Mouse (Mus musculus) ES-E14 (cell line): Measurements from ENCODE around the gene Ogfod3. TPM values are rescaled to one million over a fixed set of nuclear protein-coding genes. Genes with fewer than 3 reads are reported as not detected.

Source experiments
- DNase-seq: peaks from one replicate; pipeline ENCODE4 v3.0.0-alpha.2; 2013; ENCODE audit warnings: low read depth, low spot score
- H3K27ac ChIP-seq: 2 replicates; pipeline ENCODE4 v1.5.1; 2012; ENCODE audit warnings: low read depth, mild to moderate bottlenecking, low read length, moderate library complexity, mixed read lengths; ENCODE audit not compliant: poor library complexity, insufficient read depth, severe bottlenecking
- H3K36me3 ChIP-seq: 2 replicates; pipeline ENCODE4 v1.6.1; 2012; ENCODE audit warnings: mild to moderate bottlenecking, low read length, moderate library complexity, mixed read lengths; ENCODE audit not compliant: control insufficient read depth, poor library complexity, insufficient read depth, severe bottlenecking
- H3K4me1 ChIP-seq, 2 experiments: fragments of 150-350 bp in 1 of 2; sonication (generic) in 1 of 2; 2 replicates each; pipeline ENCODE4 v1.6.1; 2012; ENCODE audit warnings: low read length in 2 of 2, mild to moderate bottlenecking in 1 of 2, mixed read lengths in 1 of 2; ENCODE audit not compliant: control insufficient read depth in 2 of 2, insufficient read depth in 2 of 2, poor library complexity in 1 of 2
- H3K4me3 ChIP-seq, 2 experiments: fragments of 150-350 bp in 1 of 2; sonication (generic) in 1 of 2; 2 replicates each; pipeline ENCODE4 v1.5.1; 2012; ENCODE audit warnings: low read length in 2 of 2, low read depth in 1 of 2, mild to moderate bottlenecking in 1 of 2, mixed read lengths in 1 of 2; ENCODE audit not compliant: insufficient read depth in 1 of 2, poor library complexity in 1 of 2, severe bottlenecking in 1 of 2
- H3K9ac ChIP-seq: 2 replicates; pipeline ENCODE4 v1.6.1; 2012; ENCODE audit warnings: low read depth, mild to moderate bottlenecking, low read length, mixed read lengths; ENCODE audit not compliant: poor library complexity, insufficient read depth, severe bottlenecking
- H3K9me3 ChIP-seq: fragments of 150-350 bp; sonication (generic); 2 replicates; pipeline ENCODE4 v1.6.1; 2012; ENCODE audit warnings: low read depth, mild to moderate bottlenecking, low read length; ENCODE audit not compliant: control insufficient read depth, insufficient read depth
- CHD2 ChIP-seq: IDR thresholded peaks from 2 replicates; pipeline ENCODE4 v1.6.1; 2014; ENCODE audit warnings: mild to moderate bottlenecking, low read depth, low read length, inconsistent platforms
- HCFC1 ChIP-seq: IDR thresholded peaks from 2 replicates; pipeline ENCODE4 v1.6.1; 2012; ENCODE audit warnings: low read length, inconsistent platforms, borderline replicate concordance; ENCODE audit not compliant: insufficient read depth
- MAFK ChIP-seq: IDR thresholded peaks from 2 replicates; pipeline ENCODE4 v1.6.1; 2014; ENCODE audit warnings: mild to moderate bottlenecking, low read depth, low read length, inconsistent platforms; ENCODE audit not compliant: insufficient read depth
- ZC3H11A ChIP-seq: IDR thresholded peaks from 2 replicates; pipeline ENCODE4 v1.6.1; 2012; ENCODE audit warnings: low read depth, mild to moderate bottlenecking, inconsistent platforms, low read length, borderline replicate concordance
- ZNF384 ChIP-seq: IDR thresholded peaks from 2 replicates; pipeline ENCODE4 v1.6.1; 2012; ENCODE audit warnings: low read depth, low read length, inconsistent platforms
- in situ Hi-C, 2 experiments: fragments of 600-800 bp; cut with MboI; formaldehyde crosslinking; loops; one replicate each; pipeline ENCODE4 v1.15.1; 2025; ENCODE audit warnings: low sequenced_read_pairs in 2 of 2, inconsistent platforms in 1 of 2; ENCODE audit not compliant: unreplicated experiment in 2 of 2
- total RNA-seq: library from RNA; depleted of rRNA; stranded (reverse); fragments of 300-350 nt; gene quantifications from 2 replicates; pipeline ENCODE4 v1.2.3, GENCODE M21; 2012

The Ogfod3 gene
- total RNA-seq, 1 experiment = 16.3 TPM

DNA sequence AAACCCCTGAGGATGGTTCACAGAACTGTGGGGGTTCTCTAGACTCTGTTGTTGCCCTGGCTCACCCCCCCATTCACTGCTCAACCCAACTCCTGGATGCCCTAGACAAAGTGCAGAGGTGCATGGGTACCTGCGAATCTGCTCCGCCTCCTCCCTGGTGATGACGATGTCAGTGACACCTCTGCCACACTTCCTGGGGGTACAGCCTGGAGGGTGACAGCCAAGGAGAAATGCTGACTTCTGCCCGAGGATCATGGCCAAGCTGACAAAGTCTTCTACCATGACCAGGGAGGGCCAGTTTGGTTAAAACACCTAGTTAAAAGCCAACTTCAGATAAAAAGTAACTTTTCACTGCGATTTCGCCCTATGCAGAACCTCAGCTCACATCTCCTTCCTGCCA is 3.7 kb downstream of the Ogfod3 start:
- DNase-seq = no peak
- in situ Hi-C loops = no loop called here
- no peak overlapping the region for H3K27ac ChIP-seq
- no peak overlapping the region for H3K4me3 ChIP-seq
- H3K9ac ChIP-seq = no peak overlapping the region
- no peak for TF ChIP-seq MAFK
- no peak for TF ChIP-seq HCFC1
- TF ChIP-seq ZC3H11A = no peak
- TF ChIP-seq ZNF384 = no peak
- no peak for TF ChIP-seq CHD2
- no peaks in the 10 kb centered on the region for H3K9me3 ChIP-seq
- H3K4me1 ChIP-seq = peaks cover 0 to 2% of the 10 kb centered on the region in 2 experiments; a peak in 1 of 4 replicates
- no peaks in the 10 kb centered on the region for H3K36me3 ChIP-seq

DNA sequence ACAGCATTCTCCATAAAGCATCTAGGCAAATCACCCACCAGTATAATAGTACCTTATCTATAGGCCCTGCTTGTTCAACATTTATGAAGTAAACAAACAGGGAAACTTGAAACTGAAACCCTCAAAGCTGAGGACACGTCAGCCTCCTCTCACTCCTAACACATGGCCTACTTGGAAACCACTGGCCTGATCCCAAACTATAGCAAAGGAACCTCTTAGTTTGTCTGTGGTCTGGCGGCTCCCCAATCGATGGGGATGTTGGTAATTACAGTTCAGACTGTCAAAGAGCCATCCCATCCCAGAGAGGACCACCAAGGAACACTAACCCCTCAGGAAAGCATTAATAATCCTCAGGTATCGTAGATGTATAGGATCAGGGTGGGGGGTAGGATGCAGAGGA is 4.7 kb downstream of the Ogfod3 start:
- Histone ChIP-seq H3K27ac (no peak overlapping the region), H3K9ac (no peak overlapping the region), H3K9me3 (no peaks in the 10 kb centered on the region), H3K4me3 (no peak overlapping the region), H3K4me1 (peaks cover 0 to 2% of the 10 kb centered on the region in 2 experiments; a peak in 1 of 4 replicates), H3K36me3 (no peaks in the 10 kb centered on the region)
- DNase-seq = no peak
- TF ChIP-seq CHD2 = no peak
- TF ChIP-seq ZNF384 = no peak
- no peak for TF ChIP-seq ZC3H11A
- TF ChIP-seq HCFC1 = no peak
- no peak for TF ChIP-seq MAFK
- in situ Hi-C loops = no loop called here

DNA sequence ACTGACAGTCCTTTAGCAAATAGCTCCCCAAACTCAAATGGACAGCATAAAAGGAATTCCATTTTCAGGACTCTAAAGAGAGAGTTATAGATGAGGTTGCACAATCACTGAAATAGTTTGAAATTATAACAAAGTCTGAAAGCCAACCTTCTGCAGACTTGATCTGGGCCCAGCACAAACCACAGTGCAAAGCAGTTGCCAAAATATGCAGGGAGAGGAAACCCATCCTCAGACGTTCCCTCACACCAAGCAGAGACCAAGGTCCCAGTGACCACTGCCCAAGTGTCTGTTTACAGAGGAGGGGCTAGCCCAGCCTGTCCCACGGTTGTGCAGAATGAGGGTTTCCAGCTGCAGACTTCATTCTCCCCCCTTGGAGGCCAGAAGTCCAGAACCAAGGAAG is 5.9 kb downstream of the Ogfod3 start:
- DNase-seq = no peak
- no peak overlapping the region for H3K27ac ChIP-seq
- no peak overlapping the region for H3K4me3 ChIP-seq
- no peaks in the 10 kb centered on the region for H3K36me3 ChIP-seq
- no peaks in the 10 kb centered on the region for H3K9me3 ChIP-seq
- no peaks in the 10 kb centered on the region; a peak in 1 of 4 replicates for H3K4me1 ChIP-seq
- TF ChIP-seq CHD2 = no peak
- no peak for TF ChIP-seq MAFK
- no peak for TF ChIP-seq ZC3H11A
- no peak for TF ChIP-seq HCFC1
- no peak for TF ChIP-seq ZNF384
- in situ Hi-C loops = no loop called here
- no peak overlapping the region for H3K9ac ChIP-seq

DNA sequence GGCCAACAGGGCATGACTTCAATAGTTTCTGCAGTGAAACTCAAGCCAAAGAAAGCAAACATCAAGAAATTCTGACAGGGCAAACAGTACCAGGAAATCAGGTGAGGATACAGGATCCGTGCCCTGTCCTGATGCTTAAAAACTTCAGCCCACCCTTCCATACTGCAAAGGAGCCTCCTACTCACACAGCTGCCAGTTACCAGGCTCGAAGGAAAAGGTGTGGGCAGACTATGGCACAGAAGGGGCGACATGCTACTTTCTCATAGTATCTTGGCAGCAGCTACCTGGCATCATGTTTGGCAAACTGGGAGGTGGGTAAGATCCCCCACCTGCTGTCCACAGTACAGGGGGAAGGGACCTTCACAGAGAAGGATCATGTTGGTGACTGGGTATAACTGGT is 11.1 kb downstream of the Ogfod3 start:
- no peak for DNase-seq

DNA sequence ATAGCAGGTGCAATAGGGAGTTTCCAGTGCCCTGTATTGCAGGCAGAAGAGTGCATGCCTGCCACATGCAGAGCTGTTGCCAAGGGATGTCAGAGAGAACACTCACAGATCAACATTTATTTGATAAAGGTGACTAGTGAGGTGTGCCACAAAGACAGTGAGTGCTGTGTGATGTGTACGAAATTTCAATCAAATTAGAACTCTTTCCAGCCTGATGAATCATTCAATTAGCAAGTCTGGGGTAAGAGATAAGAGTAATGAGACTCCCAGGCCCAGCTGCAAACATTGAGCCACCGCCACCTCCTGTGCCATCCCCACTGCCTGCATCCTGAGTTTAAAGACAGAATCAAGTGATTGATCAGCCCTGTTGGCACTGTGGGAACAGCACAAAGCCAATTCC is 11.8 kb downstream of the Ogfod3 start:
- no peak for DNase-seq
- in situ Hi-C loops = no loop called here
- TF ChIP-seq ZNF384 = no peak
- no peak for TF ChIP-seq CHD2
- no peak for TF ChIP-seq HCFC1
- H3K4me3 ChIP-seq = no peak overlapping the region
- no peak overlapping the region for H3K27ac ChIP-seq
- no peaks in the 10 kb centered on the region for H3K36me3 ChIP-seq
- H3K9ac ChIP-seq = no peak overlapping the region
- no peaks in the 10 kb centered on the region for H3K4me1 ChIP-seq
- no peaks in the 10 kb centered on the region for H3K9me3 ChIP-seq

More for the DNA sequence above, 11.1 kb downstream of the Ogfod3 start:
- no peak overlapping the region for H3K27ac ChIP-seq
- no peaks in the 10 kb centered on the region for H3K36me3 ChIP-seq
- TF ChIP-seq ZNF384 (no peak), CHD2 (no peak), ZC3H11A (no peak), HCFC1 (no peak), MAFK (no peak)
- no peaks in the 10 kb centered on the region for H3K9me3 ChIP-seq
- H3K9ac ChIP-seq = no peak overlapping the region
- no peak overlapping the region for H3K4me3 ChIP-seq
- no peaks in the 10 kb centered on the region for H3K4me1 ChIP-seq
- in situ Hi-C loops = no loop called here
